In genomic region chr13:26944487-26944886, GRCm38 (mm10) we compare ENCODE assay signal across 28 mouse cellular contexts.
"Had no signal": no experiment of that assay in that cellular context is flagged by ENCODE, and none has a peak within 500 bp of the region (broad histone marks: within the 10 kb centered on the region; RNA-seq: fewer than 3 reads in every experiment).

No protein-coding gene starts in this region.

- ATAC-seq: forebrain, embryonic 13.5 days; forebrain, embryonic 14.5 days; forebrain, embryonic 15.5 days; forebrain, embryonic 16.5 days; forebrain, postnatal 0 days had no signal

- H3K27ac ChIP-seq: embryonic facial prominence, embryonic 10.5 days; embryonic facial prominence, embryonic 12.5 days; embryonic facial prominence, embryonic 13.5 days; embryonic facial prominence, embryonic 15.5 days; forebrain, embryonic 10.5 days; forebrain, embryonic 12.5 days; forebrain, embryonic 13.5 days; forebrain, embryonic 15.5 days; gastrocnemius, adult 2 months had no signal

- H3K9me3 ChIP-seq: embryonic facial prominence, embryonic 10.5 days; embryonic facial prominence, embryonic 12.5 days; embryonic facial prominence, embryonic 13.5 days; embryonic facial prominence, embryonic 15.5 days; forebrain, embryonic 10.5 days; forebrain, embryonic 12.5 days; forebrain, embryonic 13.5 days; forebrain, embryonic 15.5 days had no signal

- H3K9ac ChIP-seq: embryonic facial prominence, embryonic 12.5 days; embryonic facial prominence, embryonic 13.5 days; embryonic facial prominence, embryonic 15.5 days; forebrain, embryonic 12.5 days; forebrain, embryonic 13.5 days; forebrain, embryonic 15.5 days; forebrain, postnatal 0 days had no signal

- H3K27me3 ChIP-seq: embryonic facial prominence, embryonic 12.5 days; embryonic facial prominence, embryonic 13.5 days; embryonic facial prominence, embryonic 15.5 days; forebrain, embryonic 12.5 days; forebrain, embryonic 13.5 days; forebrain, embryonic 15.5 days had no signal

- H3K4me1 ChIP-seq: embryonic facial prominence, embryonic 10.5 days; embryonic facial prominence, embryonic 12.5 days; embryonic facial prominence, embryonic 13.5 days; embryonic facial prominence, embryonic 15.5 days; forebrain, embryonic 10.5 days; forebrain, embryonic 12.5 days; forebrain, embryonic 13.5 days; forebrain, embryonic 15.5 days had no signal

- H3K4me2 ChIP-seq: embryonic facial prominence, embryonic 12.5 days; embryonic facial prominence, embryonic 13.5 days; embryonic facial prominence, embryonic 15.5 days; forebrain, embryonic 12.5 days; forebrain, embryonic 13.5 days; forebrain, embryonic 15.5 days had no signal

- DNase-seq: cerebellum, adult 2 months; cerebellum, adult 8-10 months; cerebellum, adult 9-10 months; cerebellum, adult 9-11 months; cerebellum, postnatal 10 days; cerebellum, postnatal 14 days; cerebellum, postnatal 25 days; cerebellum, postnatal 36 days; embryo, embryonic 11 days; forebrain, postnatal 0 days; gastrocnemius, adult 2 months; gastrocnemius, postnatal 10 days; gastrocnemius, postnatal 14 days; gastrocnemius, postnatal 25 days; gastrocnemius, postnatal 36 days; heart, adult 11 months; heart, adult 18-20 months had no signal

- H3K4me3 ChIP-seq: embryonic facial prominence, embryonic 10.5 days; embryonic facial prominence, embryonic 12.5 days; embryonic facial prominence, embryonic 13.5 days; embryonic facial prominence, embryonic 15.5 days; erythroblast, embryonic 14.5 days; forebrain, embryonic 10.5 days; forebrain, embryonic 12.5 days; forebrain, embryonic 13.5 days; forebrain, embryonic 15.5 days; gastrocnemius, adult 2 months had no signal

- H3K36me3 ChIP-seq: embryonic facial prominence, embryonic 10.5 days; embryonic facial prominence, embryonic 12.5 days; embryonic facial prominence, embryonic 13.5 days; embryonic facial prominence, embryonic 15.5 days; forebrain, embryonic 10.5 days; forebrain, embryonic 12.5 days; forebrain, embryonic 15.5 days had no signal
